Mouse (Mus musculus): ENCODE results near the gene Nfe2l3.
"Not testable (repeated sequence)": the region's sequence is repeated elsewhere in the genome, so short reads cannot be mapped to it uniquely, and the experiment has no call there.

The Nfe2l3 gene

GRCm38 (mm10) chr6:51432535-51433397 is at the start of gene Nfe2l3:
Gene Nfe2l3, plus strand, starts transcription at chr6:51432670.
- DNase-seq (ENCODE audit: low spot score) = peak; percentile 35

- peak; percentile 55 for DNase-seq (ENCODE audit: low spot score)
Observed at GRCm38 (mm10) chr6:51383769-51384755, 48.4 kb upstream of the Nfe2l3 start.

- no peak for DNase-seq (ENCODE audit: low spot score)
Observed at GRCm38 (mm10) chr6:51390505-51390904, 42.0 kb upstream of the Nfe2l3 start.

GRCm38 (mm10) chr6:51391816-51392490 is 40.5 kb upstream of the Nfe2l3 start:
- no peak for DNase-seq (ENCODE audit: low spot score)

GRCm38 (mm10) chr6:51393341-51394128 is 38.9 kb upstream of the Nfe2l3 start:
- DNase-seq (ENCODE audit: low spot score) = no peak

GRCm38 (mm10) chr6:51394367-51394766 is 38.1 kb upstream of the Nfe2l3 start:
- DNase-seq (ENCODE audit: low spot score) = not testable (repeated sequence)

- DNase-seq (ENCODE audit: low spot score) = not testable (repeated sequence)
Observed at GRCm38 (mm10) chr6:51394963-51395362, 37.5 kb upstream of the Nfe2l3 start.

- no peak for DNase-seq (ENCODE audit: low spot score)
Observed at GRCm38 (mm10) chr6:51395486-51395885, 37.0 kb upstream of the Nfe2l3 start.

GRCm38 (mm10) chr6:51399113-51399518 is 33.4 kb upstream of the Nfe2l3 start:
- DNase-seq (ENCODE audit: low spot score) = no peak

GRCm38 (mm10) chr6:51401294-51401693 is 31.2 kb upstream of the Nfe2l3 start:
- no peak for DNase-seq (ENCODE audit: low spot score)

- DNase-seq (ENCODE audit: low spot score) = no peak
Observed at GRCm38 (mm10) chr6:51403598-51403997, 28.9 kb upstream of the Nfe2l3 start.

GRCm38 (mm10) chr6:51404502-51404901 is 28.0 kb upstream of the Nfe2l3 start:
- DNase-seq (ENCODE audit: low spot score) = no peak

GRCm38 (mm10) chr6:51416433-51416832 is 16.0 kb upstream of the Nfe2l3 start:
- DNase-seq (ENCODE audit: low spot score) = no peak

GRCm38 (mm10) chr6:51417306-51417936 is 15.0 kb upstream of the Nfe2l3 start:
- DNase-seq (ENCODE audit: low spot score) = no peak

- DNase-seq (ENCODE audit: low spot score) = no peak
Observed at GRCm38 (mm10) chr6:51423466-51424122, 8.9 kb upstream of the Nfe2l3 start.

- DNase-seq (ENCODE audit: low spot score) = no peak
Observed at GRCm38 (mm10) chr6:51424537-51424936, 7.9 kb upstream of the Nfe2l3 start.

- DNase-seq (ENCODE audit: low spot score) = no peak
Observed at GRCm38 (mm10) chr6:51434270-51434669, 1.8 kb downstream of the Nfe2l3 start.

GRCm38 (mm10) chr6:51437665-51438064 is 5.2 kb downstream of the Nfe2l3 start:
- no peak for DNase-seq (ENCODE audit: low spot score)

GRCm38 (mm10) chr6:51438826-51439330 is 6.4 kb downstream of the Nfe2l3 start:
- no peak for DNase-seq (ENCODE audit: low spot score)

Data from spleen, adult 12 weeks (tissue).